Mouse (Mus musculus) hematopoietic stem cell, adult 5-6 weeks (primary cell): ENCODE results near the gene Ocln. TPM values are rescaled to one million over a fixed set of nuclear protein-coding genes. Genes with fewer than 3 reads are reported as not detected.

ENCODE experiments used
- ATAC-seq, 2 experiments: fragments of 125-278 bp in 1 of 2; replicated peaks in 1 of 2; 2 replicates each; pipeline ENCODE4 v1.8.0; 2016 to 2017; ENCODE audit warnings: inconsistent platforms in 2 of 2, mild to moderate bottlenecking in 2 of 2, moderate number of reproducible peaks in 2 of 2, low read depth in 1 of 2, moderate TSS enrichment in 1 of 2; ENCODE audit not compliant: low FRiP score in 2 of 2, poor library complexity in 2 of 2, severe bottlenecking in 2 of 2, insufficient read depth in 1 of 2, low TSS enrichment in 1 of 2
- total RNA-seq: library from RNA; stranded (forward); fragments of 172-1452, 232-1000 nt; gene quantifications from 2 replicates; pipeline ENCODE4 v1.2.3, GENCODE M21; 2017

Ocln gene
- 0.50 and 1.2 TPM in 2 replicates for total RNA-seq

GRCm38 (mm10) chr13:100552369-100553041, at the start of gene Ocln:
Gene Ocln (minus strand): TSS chr13:100552718.
- peak in 1 of 2 experiments; percentile 23; a peak in 1 of 4 replicates for ATAC-seq

GRCm38 (mm10) chr13:100601034-100601433, 48.5 kb upstream of the Ocln start:
- ATAC-seq, result no peak

- no peak for ATAC-seq
Observed at GRCm38 (mm10) chr13:100600317-100600716, 47.8 kb upstream of the Ocln start.

- ATAC-seq, result no peak
Observed at GRCm38 (mm10) chr13:100597284-100597683, 44.8 kb upstream of the Ocln start.

- no peak for ATAC-seq
Observed at GRCm38 (mm10) chr13:100595552-100595885, 43.0 kb upstream of the Ocln start.

GRCm38 (mm10) chr13:100594838-100595551, 42.5 kb upstream of the Ocln start:
- no peak for ATAC-seq

GRCm38 (mm10) chr13:100594041-100594792, 41.7 kb upstream of the Ocln start:
- peak; percentile 71 to 91; a peak in 3 of 4 replicates for ATAC-seq

GRCm38 (mm10) chr13:100588646-100589045, 36.1 kb upstream of the Ocln start:
- peak in 1 of 2 experiments; percentile 21; a peak in 1 of 4 replicates for ATAC-seq

- ATAC-seq, result no peak
Observed at GRCm38 (mm10) chr13:100582144-100582543, 29.6 kb upstream of the Ocln start.

- ATAC-seq, result no peak
Observed at GRCm38 (mm10) chr13:100581701-100582100, 29.2 kb upstream of the Ocln start.

- ATAC-seq, result no peak
Observed at GRCm38 (mm10) chr13:100579951-100580350, 27.4 kb upstream of the Ocln start.

GRCm38 (mm10) chr13:100579220-100579619, 26.7 kb upstream of the Ocln start:
- no peak for ATAC-seq

GRCm38 (mm10) chr13:100575950-100576349, 23.4 kb upstream of the Ocln start:
- peak; percentile 91 to 94 for ATAC-seq

- peak in 1 of 2 experiments; percentile 39; a peak in 2 of 4 replicates for ATAC-seq
Observed at GRCm38 (mm10) chr13:100570713-100571112, 18.2 kb upstream of the Ocln start.

- no peak for ATAC-seq
Observed at GRCm38 (mm10) chr13:100568359-100568758, 15.8 kb upstream of the Ocln start.

- no peak for ATAC-seq
Observed at GRCm38 (mm10) chr13:100559449-100559848, 6.9 kb upstream of the Ocln start.

- ATAC-seq, result no peak
Observed at GRCm38 (mm10) chr13:100557011-100557410, 4.5 kb upstream of the Ocln start.

GRCm38 (mm10) chr13:100553042-100553437, 522 bp upstream of the Ocln start:
- ATAC-seq, result 0 out of 4 replicates have a peak, but pooled peaks of 1 of the 2 experiments have one; percentile 24
